Mouse (Mus musculus) spleen, adult 12 weeks (tissue): ENCODE data around the gene Ryr3.

Source experiments
- DNase-seq: peaks from one replicate; pipeline ENCODE4 v3.0.0; 2022; ENCODE audit warnings: low spot score

Gene Ryr3

DNA sequence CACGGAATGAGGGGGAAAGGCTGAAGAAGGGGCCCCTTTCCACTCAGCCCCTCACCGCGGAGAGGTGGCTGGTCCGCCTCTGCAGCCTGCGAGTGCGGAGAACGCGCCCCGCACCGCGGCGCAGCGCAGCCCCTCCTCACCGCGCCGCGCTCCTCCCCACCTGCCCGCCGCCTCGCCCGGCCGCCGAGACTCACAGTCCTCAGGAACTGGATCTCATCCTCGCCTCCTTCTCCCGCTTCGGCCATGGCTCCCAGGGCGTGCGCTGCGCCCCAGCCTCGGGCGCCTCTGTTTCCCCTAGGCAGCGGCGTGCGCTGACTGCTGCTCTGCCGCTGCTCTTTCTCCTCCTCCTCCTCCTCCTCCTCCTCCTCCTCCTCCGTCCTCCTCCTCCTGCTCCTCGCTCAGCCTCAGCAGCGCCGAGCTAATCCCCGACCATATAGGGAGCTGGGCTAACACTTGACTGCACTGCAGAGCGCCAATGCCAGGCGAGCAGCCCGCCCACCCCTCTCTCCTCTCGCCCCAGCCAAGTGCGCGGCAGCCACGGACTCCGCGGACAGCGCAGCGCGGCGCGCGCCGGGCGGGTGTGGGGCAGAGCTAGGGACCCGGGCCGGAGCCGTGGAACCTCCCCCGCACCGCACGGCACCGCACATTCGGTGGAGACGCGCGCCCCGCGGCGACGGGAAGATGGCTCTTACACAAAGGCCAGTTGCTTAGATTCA, at the start of gene Ryr3:
Gene Ryr3, minus strand, starts transcription at position 351 of the 716 bp plus-strand sequence.
- no peak for DNase-seq

DNA sequence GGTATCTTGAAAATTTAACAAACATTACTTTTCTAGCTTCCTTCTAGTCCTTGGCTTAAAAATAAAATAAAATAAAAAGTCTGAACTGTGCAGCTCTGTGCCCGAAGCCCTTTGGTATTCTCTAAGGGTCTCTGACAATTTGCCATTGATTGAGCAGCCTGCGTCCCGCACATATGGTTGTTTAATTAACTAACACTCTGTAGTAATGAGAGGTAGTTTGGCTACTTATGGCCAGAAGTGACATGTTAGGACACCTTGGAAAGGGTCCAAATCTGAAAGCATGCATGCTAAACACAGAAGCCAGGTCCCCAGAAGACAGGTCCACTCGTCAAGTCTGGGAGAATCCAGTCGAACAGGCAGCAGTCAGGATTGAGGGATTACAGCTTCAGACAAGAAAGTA, 22.0 kb upstream of the Ryr3 start:
- DNase-seq, result no peak

DNA sequence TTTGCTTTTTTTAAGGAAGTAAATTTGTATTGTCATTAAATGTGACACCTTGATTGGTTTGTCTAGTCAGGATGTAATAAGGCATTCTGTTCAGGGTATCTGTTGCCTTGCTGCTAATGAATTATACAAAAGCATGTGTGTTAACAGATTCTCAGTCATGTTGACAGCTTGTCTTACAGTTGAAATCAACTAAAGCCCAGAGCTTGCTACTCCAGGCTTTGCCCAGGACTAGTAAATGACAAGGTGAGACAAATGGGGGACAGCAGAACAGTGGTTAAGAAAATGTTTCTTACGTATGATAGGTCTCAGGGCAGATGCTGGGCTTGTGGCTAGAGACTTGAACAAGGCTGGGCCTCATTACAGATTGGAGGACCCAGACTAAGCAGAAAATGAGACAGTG, 20.1 kb upstream of the Ryr3 start:
- DNase-seq, result no peak

DNA sequence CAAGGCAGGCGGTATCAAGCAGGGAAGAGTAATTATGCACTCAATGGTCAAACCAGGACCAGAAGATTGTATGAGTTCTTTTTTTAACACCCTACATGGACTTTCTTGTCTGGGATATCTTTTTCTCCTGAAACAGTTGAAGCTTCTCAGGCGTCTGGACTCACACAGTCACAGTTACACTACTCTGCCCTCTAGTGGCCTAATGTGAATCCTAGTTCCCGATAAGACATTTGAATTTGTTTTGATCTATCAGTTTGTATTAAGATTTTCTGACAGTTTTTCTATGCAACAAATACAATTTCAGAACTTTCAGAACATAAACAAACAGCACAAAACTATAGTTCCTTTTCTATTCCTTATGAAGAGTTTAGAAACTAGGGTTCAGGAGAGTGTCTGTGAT, 17.7 kb upstream of the Ryr3 start:
- no peak for DNase-seq

DNA sequence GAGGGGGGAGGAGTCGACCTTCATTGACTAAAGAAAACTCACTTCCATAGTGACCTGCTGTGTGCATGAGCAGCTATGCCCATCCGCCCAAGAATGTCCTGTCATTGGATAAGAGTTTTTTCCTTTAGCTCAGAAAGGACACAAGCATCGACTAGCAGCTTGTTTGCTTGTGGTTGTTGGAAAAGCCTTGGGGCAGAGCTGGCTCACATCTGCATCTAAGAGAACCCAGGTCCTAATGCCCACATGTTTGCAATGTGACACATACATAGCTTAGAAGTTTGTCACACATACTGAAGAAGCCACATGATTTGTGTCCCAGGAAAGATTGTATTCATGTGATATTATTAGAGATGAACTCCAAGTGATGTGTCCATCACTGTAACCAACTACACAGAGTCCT, 16.5 kb upstream of the Ryr3 start:
- no peak for DNase-seq

DNA sequence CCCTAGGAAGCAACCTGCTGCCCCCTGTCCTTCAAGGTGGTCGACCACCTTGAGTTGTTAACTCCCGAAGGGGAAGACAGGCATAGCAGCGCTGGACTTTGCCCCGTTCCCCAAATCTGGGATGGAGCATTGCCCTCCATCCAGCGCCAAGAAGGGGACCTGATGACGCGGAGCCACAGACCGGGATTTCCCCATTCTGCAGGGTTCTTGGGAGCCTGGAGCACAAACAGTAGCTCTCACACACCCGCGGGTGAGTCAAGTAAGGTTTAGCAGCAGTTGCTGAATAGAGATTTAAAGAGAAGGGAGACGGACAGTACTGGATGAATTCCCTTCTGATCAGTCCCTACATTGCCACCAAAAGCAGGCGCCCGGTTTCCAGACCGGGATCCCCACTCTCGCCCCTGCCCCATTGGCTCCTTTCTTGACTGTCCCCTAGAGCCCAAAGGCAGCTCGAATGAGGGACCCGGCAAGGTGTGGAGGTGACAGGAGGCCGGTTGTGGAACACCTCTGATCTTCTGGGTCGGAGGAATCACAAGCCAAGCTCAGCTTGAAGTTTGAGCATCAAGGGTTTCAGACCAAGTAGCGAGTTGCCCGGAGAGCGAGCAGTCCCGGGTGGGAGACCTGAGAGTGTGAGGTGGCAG, 671 bp downstream of the Ryr3 start:
- no peak for DNase-seq

DNA sequence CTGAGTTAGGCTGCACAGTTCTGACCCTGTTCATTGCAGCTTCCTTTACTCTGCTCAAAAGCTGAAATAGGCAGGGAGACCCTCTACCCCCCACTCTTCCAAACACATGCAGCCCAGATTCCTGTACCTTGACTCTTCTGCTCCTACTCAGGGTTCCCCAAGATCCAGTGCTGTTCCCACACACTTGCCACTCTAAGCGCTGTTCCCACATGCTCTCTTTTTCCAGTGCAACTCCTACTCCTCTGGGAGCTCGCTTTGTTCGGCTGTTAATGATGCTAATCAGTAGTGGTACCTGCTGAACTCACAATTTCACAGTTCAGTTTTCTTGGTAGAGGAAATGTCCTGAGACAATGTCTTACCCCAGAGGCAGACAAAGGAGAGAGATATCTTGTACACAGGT, 6.9 kb downstream of the Ryr3 start:
- no peak for DNase-seq

DNA sequence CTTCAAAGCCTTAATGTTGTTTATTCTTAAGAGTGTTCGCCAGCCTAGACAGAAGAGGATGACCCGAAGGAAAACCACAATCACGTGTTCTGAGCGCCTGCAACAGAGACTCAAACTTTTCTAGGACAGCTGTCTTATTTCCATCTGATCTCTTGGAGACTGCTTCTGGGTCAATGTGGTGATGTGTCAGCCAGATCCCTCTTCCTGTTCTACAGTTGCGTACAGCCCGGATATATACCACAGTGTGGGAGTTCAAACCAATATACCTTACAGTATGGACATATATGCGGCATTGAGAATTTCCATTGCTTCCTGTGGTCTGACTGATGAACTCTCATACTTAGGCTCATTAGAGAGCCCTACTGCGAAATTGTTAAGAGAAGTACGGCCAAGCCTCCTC, 7.6 kb downstream of the Ryr3 start:
- no peak for DNase-seq

DNA sequence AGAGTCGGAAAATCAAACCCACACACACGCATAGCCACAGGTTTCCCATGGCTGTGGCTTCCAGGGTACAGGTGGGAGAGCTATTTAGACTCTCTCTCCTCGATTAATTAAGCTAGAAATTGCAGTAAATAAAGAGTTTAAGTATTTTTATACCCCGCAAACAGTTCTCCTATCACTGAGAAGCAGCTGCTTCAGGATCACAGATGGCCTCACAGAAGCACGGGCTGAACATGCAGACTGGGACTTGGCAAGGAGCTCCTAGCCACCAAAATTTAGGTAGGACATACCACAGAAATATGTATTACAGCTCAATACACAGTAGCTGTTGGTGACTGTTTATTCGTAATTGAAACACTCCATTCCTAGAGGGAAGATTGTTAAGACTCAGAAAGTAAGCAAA, 14.0 kb downstream of the Ryr3 start:
- no peak for DNase-seq

DNA sequence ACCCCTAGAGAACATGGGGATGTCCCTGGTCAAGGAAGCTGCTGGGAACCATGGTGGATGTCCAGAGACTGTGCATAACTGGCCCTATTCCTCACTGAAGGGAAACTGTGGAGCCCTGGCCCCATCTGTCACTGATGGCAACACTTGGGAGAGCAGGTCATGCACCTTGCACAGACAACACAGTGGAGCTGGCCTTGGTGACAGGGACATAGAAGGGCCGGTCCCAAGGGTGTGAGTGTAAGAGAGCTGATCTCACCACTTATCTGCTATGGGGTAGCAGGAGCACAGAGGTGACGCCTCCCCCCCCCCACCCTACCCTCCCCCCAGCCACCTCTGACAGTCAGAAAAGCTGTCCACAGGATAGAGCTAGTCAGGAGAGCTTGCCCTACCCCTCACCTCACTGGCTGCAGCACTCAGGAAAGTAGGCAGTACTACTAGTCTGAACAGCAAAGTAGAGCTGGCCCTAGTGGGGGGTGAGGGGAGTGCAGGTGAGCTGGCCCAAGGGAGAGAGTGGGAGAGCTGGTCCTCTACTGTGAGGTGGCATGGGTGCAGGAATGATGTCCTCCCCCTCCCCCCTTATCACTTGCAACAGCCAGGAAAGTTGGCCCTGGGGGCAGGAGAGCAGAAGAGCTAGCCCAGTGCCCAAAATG, 17.7 kb downstream of the Ryr3 start:
- no peak for DNase-seq

DNA sequence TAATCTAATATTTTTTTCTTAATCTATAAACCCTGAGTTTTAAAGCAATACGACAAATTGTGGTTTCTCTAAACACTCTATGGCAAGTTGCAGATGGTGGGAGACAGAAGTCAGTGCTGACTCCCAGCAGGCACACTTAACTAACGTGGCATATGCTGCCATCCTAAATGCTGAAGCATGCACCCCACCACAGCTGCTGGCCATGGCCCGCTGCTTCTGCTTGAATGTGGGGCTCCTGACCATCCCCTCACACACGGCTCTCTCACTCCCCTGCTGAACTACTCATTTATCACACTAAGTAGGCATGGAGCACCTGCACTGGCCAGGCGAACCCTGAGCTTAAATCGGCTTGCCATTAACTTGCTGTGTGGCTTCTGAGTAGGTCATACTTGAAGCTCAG, 29.7 kb downstream of the Ryr3 start:
- no peak for DNase-seq

DNA sequence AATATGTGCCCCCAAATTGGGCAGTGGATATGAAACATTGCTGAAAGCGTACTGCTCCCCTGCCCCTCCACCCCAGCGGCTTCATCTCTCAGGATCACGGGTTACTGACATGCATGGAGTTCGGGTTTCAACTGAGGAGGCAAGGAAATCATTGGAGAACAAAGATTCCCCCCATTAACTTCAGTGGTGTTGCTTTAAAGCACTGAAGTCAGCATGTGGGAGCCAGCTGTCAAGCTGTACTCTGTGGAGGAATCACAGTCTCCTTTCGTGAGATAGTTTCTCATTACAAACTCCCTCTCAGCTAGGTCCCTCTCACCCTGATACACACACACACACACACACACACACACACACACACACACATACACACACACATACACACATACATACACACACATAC, 35.2 kb downstream of the Ryr3 start:
- no peak for DNase-seq

DNA sequence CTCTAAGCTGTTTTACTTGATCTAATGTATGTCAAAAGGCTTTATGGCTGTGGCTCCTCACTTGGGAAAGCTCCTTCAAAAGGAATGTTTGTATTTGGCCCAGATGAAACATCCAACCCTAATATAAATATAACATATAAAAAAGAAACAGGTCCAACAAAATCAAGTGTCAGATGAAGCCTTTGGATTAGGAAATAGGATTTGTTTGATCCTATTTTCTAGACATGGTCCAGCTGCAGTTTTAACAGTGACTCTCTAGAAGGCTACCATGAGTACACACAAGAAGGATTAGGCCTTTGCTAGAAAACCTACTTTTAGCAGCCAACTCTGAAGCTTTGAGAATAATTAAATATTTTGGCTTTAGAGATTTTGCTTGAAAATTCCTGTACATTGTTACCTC, 38.8 kb downstream of the Ryr3 start:
- DNase-seq, result no peak

DNA sequence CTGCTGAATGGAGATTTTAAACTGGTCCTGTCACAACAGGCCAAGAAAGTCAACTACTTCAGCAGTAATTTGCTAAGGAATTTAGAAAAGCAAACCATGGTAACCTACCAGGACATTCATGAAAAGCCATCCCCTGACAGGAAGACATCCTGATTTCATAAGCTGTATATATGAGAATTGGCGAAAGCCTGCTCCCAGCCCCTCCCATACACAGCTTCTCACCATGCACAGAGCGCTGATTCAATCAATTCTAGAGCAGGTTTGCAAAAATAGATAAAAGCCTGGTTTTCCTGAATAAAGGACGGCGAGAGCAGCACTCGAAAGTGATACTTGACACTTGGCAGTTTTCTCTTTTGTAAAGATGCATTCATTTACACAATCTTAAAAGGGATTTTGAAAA, 40.6 kb downstream of the Ryr3 start:
- DNase-seq, result no peak

DNA sequence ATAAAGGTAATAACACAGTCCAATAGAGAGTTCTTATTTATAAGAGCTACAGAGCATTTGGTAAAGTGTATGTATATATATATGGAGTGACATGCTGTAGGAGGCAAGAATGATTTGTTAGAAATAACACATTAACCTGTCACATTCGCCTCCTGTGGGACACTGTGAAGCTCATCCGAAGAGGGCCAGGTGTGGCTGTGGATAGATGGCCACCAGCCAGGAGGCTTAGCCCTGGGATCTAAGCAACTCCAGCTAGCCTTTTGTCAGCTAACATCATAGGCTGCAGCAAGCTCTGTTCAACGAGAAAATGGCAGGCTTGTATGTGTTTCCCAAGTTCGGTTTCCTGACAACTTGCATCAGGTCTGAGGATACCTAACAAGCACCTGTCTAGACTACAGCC, 48.8 kb downstream of the Ryr3 start:
- DNase-seq, result no peak

DNA sequence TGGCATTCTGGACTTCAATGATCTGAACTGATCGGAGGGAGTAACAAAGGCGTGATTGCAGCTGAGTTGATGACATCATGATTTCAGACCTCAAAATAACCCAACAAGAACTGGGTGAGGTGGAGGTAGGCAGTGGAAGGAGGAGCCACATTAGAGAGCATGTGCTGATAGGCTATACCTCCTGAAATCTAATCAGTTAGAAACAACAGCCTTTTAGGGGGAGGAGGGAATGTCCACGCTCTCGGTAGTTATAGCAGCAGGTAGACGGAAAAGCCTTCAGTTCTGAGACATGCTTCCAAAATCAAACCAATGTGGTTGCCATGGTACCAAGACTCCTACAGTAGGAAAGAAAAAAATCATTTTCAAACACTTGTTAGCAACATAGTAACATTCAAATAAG, 55.4 kb downstream of the Ryr3 start:
- DNase-seq, result no peak

DNA sequence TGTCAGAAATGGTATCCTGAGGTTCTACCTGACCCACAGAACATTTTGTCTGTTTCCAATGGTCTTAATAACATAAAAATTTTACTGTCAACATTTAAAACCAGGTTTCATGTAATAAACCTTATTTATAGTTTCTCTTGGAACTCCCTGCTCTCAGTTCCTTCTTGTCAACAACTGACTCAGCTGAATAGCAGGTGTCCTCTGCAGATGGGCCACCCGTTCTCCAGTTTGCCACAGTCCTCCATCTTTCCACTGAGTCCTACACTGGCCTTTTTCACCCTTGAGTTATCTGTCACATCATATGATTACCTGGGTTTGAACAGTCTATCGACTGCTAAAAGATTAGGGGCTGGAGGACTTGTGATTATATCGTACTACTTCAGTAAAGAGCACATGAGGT, 79.1 kb downstream of the Ryr3 start:
- no peak for DNase-seq

DNA sequence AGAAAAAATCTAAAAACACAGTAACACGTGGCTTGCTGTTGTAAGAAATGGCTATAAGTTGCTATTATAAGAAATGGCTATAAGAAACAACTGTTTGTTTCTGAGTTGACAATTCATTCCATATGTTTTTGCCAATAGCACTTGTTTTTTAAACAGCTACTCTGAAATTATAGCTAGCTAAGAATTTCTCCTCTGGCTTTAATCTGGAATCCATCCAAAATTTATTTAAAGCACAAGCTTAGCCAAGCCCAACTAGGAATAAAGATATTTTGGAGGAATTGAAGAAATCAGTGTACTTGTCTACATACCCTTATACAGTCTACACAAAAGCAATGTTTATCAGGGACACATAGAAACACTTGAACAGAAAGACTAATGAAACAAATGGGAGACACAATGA, 93.4 kb downstream of the Ryr3 start:
- DNase-seq, result no peak

DNA sequence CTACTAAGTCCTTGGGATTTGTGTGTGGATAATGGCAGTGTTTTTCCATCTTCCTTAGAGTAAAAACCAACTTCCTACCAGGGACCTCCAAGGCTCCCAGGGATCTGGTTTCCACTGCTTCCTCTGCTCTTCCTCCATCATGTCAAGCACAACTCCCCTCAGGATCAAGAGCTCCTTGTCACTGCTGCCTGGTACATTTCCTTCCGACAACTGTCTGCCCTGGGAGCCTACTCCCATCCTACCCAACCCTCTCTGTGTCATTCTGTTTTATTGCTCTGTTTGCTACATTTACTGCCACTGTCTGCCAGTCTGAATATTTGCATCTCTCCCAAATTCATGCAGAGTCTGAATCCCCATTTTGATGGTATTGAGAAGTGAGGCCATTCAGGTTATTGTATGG, 97.8 kb downstream of the Ryr3 start:
- no peak for DNase-seq

DNA sequence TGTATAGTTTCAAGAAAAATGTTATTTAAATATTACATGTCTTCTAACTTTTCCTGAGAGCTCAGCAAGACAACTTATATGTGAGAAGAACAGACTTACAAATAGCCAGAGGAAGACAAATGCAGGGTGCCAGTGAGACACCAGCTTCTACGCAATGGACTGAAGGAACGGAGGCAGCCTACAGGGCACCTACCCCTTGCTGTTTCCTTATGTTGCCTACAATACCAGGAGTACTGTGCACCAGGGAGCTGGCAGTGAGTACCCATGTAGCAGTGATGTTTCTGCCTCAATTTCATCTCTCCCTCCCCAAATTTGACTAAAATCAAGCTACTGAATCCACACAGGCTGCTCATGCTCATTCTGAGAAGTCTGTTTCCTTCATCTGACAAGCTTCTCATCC, 100.1 kb downstream of the Ryr3 start:
- no peak for DNase-seq

DNA sequence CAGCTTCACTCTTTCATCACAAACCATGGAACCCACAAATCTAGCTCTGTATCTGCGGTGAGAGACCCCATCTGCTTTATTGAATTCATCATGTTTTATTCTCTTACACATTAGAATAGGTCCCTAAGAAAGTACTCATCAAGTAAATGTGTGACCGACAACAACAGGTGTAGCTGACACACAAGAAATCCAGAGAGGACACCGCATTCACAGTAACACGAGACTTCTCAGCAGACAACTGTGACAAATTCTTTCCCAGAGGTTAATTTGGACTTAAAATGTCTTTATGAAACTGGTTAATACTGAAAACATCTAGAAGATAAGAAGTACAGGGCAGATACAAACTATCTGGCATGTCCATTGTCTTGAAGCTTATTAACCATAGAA, 101.0 kb downstream of the Ryr3 start:
- DNase-seq, result no peak

DNA sequence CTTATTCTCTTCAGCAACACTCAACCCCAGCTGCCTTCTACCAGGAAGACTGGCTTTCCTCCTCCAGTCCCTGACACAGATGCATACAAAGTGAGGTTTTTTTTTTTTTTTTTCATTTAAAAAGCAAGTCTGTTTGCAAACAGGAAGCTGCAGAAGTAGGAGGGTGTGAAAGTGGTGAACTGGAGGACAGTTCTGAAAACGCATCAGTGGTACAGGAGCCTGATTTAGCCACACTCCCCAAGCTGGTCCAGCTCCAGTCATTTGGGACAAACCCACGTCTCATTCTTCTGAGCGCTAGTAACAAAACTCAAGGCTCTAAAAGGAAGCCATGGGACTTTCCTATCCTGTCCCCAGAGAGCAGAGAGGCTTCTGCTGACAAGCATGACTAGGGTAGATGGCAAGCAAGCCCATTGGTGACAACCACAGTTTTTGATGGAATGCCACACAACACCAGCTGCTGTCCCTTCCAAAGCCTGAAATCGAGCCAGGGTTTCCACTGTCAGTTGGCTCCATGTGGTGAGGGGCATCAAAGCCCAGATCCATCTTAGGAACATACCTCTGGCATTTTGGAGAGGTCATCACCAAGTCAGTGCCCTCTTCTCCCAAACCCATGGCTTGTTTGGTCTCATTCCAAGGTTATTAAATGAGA, 101.5 kb downstream of the Ryr3 start:
- no peak for DNase-seq

DNA sequence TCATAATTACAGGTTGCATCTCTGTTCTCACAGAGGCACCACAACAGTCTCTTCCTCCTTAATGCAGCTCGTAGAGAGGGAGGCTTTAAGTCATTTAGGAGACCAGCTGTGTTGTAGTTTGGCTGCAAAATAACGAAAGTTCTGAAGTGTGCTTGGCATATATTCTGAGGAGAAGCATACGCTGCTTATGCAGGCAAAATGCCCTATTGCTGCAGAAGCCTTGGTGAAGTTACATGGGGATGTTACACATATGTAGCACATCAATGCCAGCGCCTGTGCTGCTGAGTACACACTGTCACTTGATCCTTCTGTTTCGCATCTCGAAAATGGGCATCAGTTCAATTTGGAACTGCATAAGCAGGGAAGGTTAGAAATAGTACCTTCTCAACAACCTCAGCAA, 112.3 kb downstream of the Ryr3 start:
- no peak for DNase-seq
